27 mouse cellular contexts compared by ENCODE assay signal in the genomic region with DNA sequence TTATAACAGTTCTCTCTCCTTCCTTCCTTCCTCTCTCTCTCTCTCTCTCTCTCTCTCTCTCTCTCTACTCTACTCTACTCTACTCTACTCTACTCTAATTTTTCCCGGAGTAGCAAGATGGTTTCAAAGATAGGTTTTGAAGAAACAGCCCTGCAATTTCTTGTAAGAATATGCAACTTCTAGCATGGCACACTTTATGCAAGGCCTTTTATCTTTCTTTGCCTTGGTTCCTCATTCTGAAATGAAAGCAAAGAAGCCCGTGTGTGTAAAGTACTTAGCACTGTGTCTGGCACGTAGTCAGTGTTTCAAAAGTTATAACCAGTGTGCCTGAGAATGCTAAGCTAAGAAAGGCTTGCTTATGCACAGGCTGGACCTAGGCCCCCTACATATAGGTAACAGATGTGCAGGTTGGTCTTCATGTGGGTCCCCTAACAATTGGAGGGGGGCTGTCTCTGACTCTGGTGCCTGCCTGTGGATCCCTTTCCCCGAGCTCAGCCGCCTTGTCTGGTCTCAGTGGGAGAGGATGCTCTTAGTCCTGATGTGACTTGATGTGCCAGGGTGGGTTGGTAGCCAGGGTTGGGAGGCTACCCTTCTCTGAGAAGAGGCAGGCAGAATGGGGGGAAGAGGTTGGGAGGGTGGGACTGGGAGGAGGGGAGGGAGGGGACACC. TPM values are rescaled to one million over a fixed set of nuclear protein-coding genes. Genes with fewer than 3 reads are reported as not detected.
DNase-seq lines count a peak whose midpoint lies in the region; ATAC-seq and TF ChIP-seq lines count a peak whose summit lies in the region.
"Had no signal": no experiment of that assay in that cellular context is flagged by ENCODE, and none has a peak within 500 bp of the region (broad histone marks: within the 10 kb centered on the region; RNA-seq: fewer than 3 reads in every experiment).

No protein-coding gene starts in this region.

- WGBS in spleen, adult 2 months: 35% methylated on average over 5 of the region's 5 CpGs
- WGBS in heart, adult 2 months: 83% methylated on average over 5 of the region's 5 CpGs

- TF ChIP-seq EP300 in heart, adult 2 months (IDR thresholded peaks at IDR 0.05; ENCODE audit: insufficient read depth, low read depth, low read length): no peak

- peaks cover 2% of the 10 kb centered on the region; the same call in 1 of the 2 replicates for H3K79me2 ChIP-seq in heart, adult 2 months (replicated peaks; ENCODE audit: control insufficient read depth, insufficient read depth, low read length)

- intact Hi-C loops in heart, adult 2 months (cut with DNase I): no loop called here

- no peak for TF ChIP-seq POLR2A in spleen, adult 2 months (IDR thresholded peaks at IDR 0.05; ENCODE audit: low read depth, low read length)
- TF ChIP-seq POLR2A in heart, adult 2 months (IDR thresholded peaks at IDR 0.05; ENCODE audit: insufficient read depth, low read depth, low read length): no peak

- no peaks in the 10 kb centered on the region for H3K27me3 ChIP-seq in spleen, adult 2 months (ENCODE audit: control insufficient read depth, insufficient read depth, low read length)
- no peaks in the 10 kb centered on the region for H3K27me3 ChIP-seq in heart, adult 2 months (ENCODE audit: control insufficient read depth, insufficient read depth, low read length)
- H3K27me3 ChIP-seq: CH12.LX; embryonic facial prominence, embryonic 12.5 days; heart, embryonic 12.5 days; hindbrain, embryonic 13.5 days had no signal

- peak; percentile 22 to 39; a peak in 2 of 4 replicates for ATAC-seq in hematopoietic stem cell, adult 5-6 weeks (replicated peaks in 1 of 2; ENCODE audit: insufficient read depth in 1 of 2, low FRiP score in 2 of 2, low TSS enrichment in 1 of 2, low read depth in 1 of 2, poor library complexity in 2 of 2, severe bottlenecking in 2 of 2)
- peak; percentile 35 for ATAC-seq in megakaryocyte progenitor cell, adult 5-6 weeks (replicated peaks; ENCODE audit: poor library complexity)
- ATAC-seq: forebrain, embryonic 14.5 days had no signal

- no peak overlapping the region for H3K9ac ChIP-seq in heart, adult 2 months (ENCODE audit: low read depth, low read length)
- H3K9ac ChIP-seq: embryonic facial prominence, embryonic 12.5 days; heart, embryonic 12.5 days; hindbrain, embryonic 13.5 days had no signal

- no peak for DNase-seq in spleen, adult 2 months (ENCODE audit: low read depth in 1 of 2, low spot score in 2 of 2)
- no peak for DNase-seq in spleen, adult 12 weeks (ENCODE audit: low spot score)
- DNase-seq in MEL-GATA-1-ER (ENCODE audit: extremely low read depth, low read depth): peak; percentile 77
- no peak for DNase-seq in kidney, adult 18-20 months
- no peak for DNase-seq in gastrocnemius, adult 18-20 months (ENCODE audit: low spot score)
- DNase-seq in heart, adult 2 months: no peak
- DNase-seq: adrenal gland, adult 2 months; cerebellum, adult 9-11 months; gastrocnemius, postnatal 25 days; heart, postnatal 14 days; kidney, adult 9 months; kidney, postnatal 25 days; lung, adult 18-20 months; lung, postnatal 4 days; midbrain, embryonic 14.5 days; right cerebral cortex, postnatal 25 days; thymus, postnatal 25 days had no signal

- peaks cover 38% of the 10 kb centered on the region for H3K4me1 ChIP-seq in spleen, adult 2 months (ENCODE audit: control insufficient read depth, insufficient read depth, insufficient read length)
- H3K4me1 ChIP-seq in heart, adult 2 months (ENCODE audit: control insufficient read depth, insufficient read depth, low read length): peaks cover 4% of the 10 kb centered on the region; the same call in 1 of the 2 replicates

- no peak for TF ChIP-seq CTCF in spleen, adult 2 months (IDR thresholded peaks at IDR 0.05; ENCODE audit: extremely low read depth, insufficient read depth, insufficient read length, insufficient replicate concordance)
- TF ChIP-seq CTCF in heart, adult 2 months (IDR thresholded peaks at IDR 0.05): no peak

- H3K36me3 ChIP-seq in spleen, adult 2 months (ENCODE audit: control insufficient read depth, insufficient read depth, low read length): peaks cover 11% of the 10 kb centered on the region
- no peaks in the 10 kb centered on the region for H3K36me3 ChIP-seq in heart, adult 2 months (ENCODE audit: control insufficient read depth, insufficient read depth, low read length)
- H3K36me3 ChIP-seq: embryonic facial prominence, embryonic 12.5 days; hindbrain, embryonic 13.5 days had no signal

- H3K4me3 ChIP-seq in spleen, adult 2 months (ENCODE audit: extremely low read depth, insufficient read depth, insufficient read length): no peak overlapping the region
- no peak overlapping the region for H3K4me3 ChIP-seq in heart, adult 2 months
- H3K4me3 ChIP-seq: embryonic facial prominence, embryonic 12.5 days; erythroblast, embryonic 14.5 days; heart, embryonic 12.5 days; hindbrain, embryonic 13.5 days; left cerebral cortex, adult 2 months; myocyte had no signal

- H3K27ac ChIP-seq in spleen, adult 2 months (ENCODE audit: insufficient read depth, low read length): peak overlapping the region; percentile 45
- H3K27ac ChIP-seq in heart, adult 2 months: no peak overlapping the region
- H3K27ac ChIP-seq: embryonic facial prominence, embryonic 12.5 days; hindbrain, embryonic 13.5 days; left cerebral cortex, adult 2 months had no signal

RNA-seq across cellular contexts. Expression of gene Tec, which starts 49.6 kb away (rescaled TPM):
- polyA plus RNA-seq in spleen, adult 2 months (2012; rRNA removed): 12.2 and 12.5 TPM in 2 replicates
- 38.2 and 47.7 TPM in 2 replicates for total RNA-seq in hematopoietic stem cell, adult 5-6 weeks (2017)
- total RNA-seq in megakaryocyte progenitor cell, adult 5-6 weeks (2015): 23.4 and 23.5 TPM in 2 replicates
- total RNA-seq in megakaryocyte progenitor cell, adult 5-6 weeks (2017): 33.4 and 42.2 TPM in 2 replicates
- total RNA-seq in gastrocnemius, adult 18-20 months (2021): 1 to 10 TPM; 2.0 to 2.7 TPM
- 10 to 100 TPM; 12.8 to 13.8 TPM for total RNA-seq in heart, adult 2 months (2021)
- 5.7 and 9.3 TPM in 2 replicates for polyA plus RNA-seq in heart, adult 2 months (2012; rRNA removed)
- polyA plus RNA-seq: erythroblast, embryonic 14.5 days had no signal
